8 mouse cellular contexts compared by ENCODE assay signal in genomic region chr9:121313656-121314374, GRCm38 (mm10). TPM values are rescaled to one million over a fixed set of nuclear protein-coding genes. Genes with fewer than 3 reads are reported as not detected.
DNase-seq lines count a peak whose midpoint lies in the region; ATAC-seq and TF ChIP-seq lines count a peak whose summit lies in the region.

No protein-coding gene starts in this region.

- no peak for TF ChIP-seq CTCF in bone marrow, adult 2 months (IDR thresholded peaks at IDR 0.05; ENCODE audit: control insufficient read depth, insufficient read depth, low read length)

- H3K9ac ChIP-seq in ES-E14 (ENCODE audit: insufficient read depth, low read depth, low read length, poor library complexity, severe bottlenecking): peak overlapping the region; percentile 59
- H3K9ac ChIP-seq in forebrain, embryonic 16.5 days (replicated peaks; ENCODE audit: low read depth, low read length): peak overlapping the region; percentile 24
- peak overlapping the region; percentile 57; the same call in 1 of the 2 replicates for H3K9ac ChIP-seq in hindbrain, embryonic 11.5 days (ENCODE audit: low read depth, low read length)

- intact Hi-C loops in left cerebral cortex, postnatal 25 days (cut with DNase I): no loop called here

- H3K9me3 ChIP-seq in ES-E14 (ENCODE audit: control insufficient read depth, insufficient read depth, low read depth, low read length): peaks cover 3% of the 10 kb centered on the region; the same call in 1 of the 2 replicates
- no peaks in the 10 kb centered on the region for H3K9me3 ChIP-seq in forebrain, embryonic 16.5 days (ENCODE audit: control insufficient read depth, low read length)
- H3K9me3 ChIP-seq in hindbrain, embryonic 11.5 days (ENCODE audit: control insufficient read depth, low read length): no peaks in the 10 kb centered on the region

- H3K27me3 ChIP-seq in forebrain, embryonic 16.5 days (replicated peaks; ENCODE audit: control insufficient read depth, insufficient read depth, low read length): no peaks in the 10 kb centered on the region
- H3K27me3 ChIP-seq in hindbrain, embryonic 11.5 days (ENCODE audit: control insufficient read depth, insufficient read depth, low read length): no peaks in the 10 kb centered on the region

- peak; percentile 92 for DNase-seq in ES-E14 (ENCODE audit: low read depth, low spot score)
- DNase-seq in hindbrain, embryonic 11.5 days (ENCODE audit: low spot score): peak; percentile 87
- peak; percentile 52 to 56 for DNase-seq in left cerebral cortex, postnatal 25 days (ENCODE audit: low spot score in 2 of 2)
- DNase-seq in right cerebral cortex, postnatal 4 days: peak; percentile 43
- no peak for DNase-seq in cerebellum, adult 9-11 months

- H3K4me1 ChIP-seq in ES-E14 (ENCODE audit: control insufficient read depth in 2 of 2, insufficient read depth in 2 of 2, low read length in 2 of 2, poor library complexity in 1 of 2): peaks cover 10 to 39% of the 10 kb centered on the region in 2 experiments; a peak in 3 of 4 replicates
- H3K4me1 ChIP-seq in bone marrow, adult 2 months (ENCODE audit: control insufficient read depth, insufficient read depth, low read length): peaks cover 10% of the 10 kb centered on the region
- H3K4me1 ChIP-seq in forebrain, embryonic 16.5 days (replicated peaks; ENCODE audit: control insufficient read depth, insufficient read depth, low read length): peaks cover 71% of the 10 kb centered on the region
- peaks cover 21% of the 10 kb centered on the region for H3K4me1 ChIP-seq in hindbrain, embryonic 11.5 days (replicated peaks; ENCODE audit: control insufficient read depth, insufficient read depth, low read length)

- ATAC-seq in forebrain, embryonic 16.5 days: peak; percentile 36
- ATAC-seq in hindbrain, embryonic 11.5 days (ENCODE audit: low FRiP score): peak; percentile 80
- peak; percentile 63 for ATAC-seq in megakaryocyte progenitor cell, adult 5-6 weeks (replicated peaks; ENCODE audit: poor library complexity)

- H3K4me2 ChIP-seq in forebrain, embryonic 16.5 days (ENCODE audit: low read length): peak overlapping the region; percentile 42
- H3K4me2 ChIP-seq in hindbrain, embryonic 11.5 days (replicated peaks; ENCODE audit: low read depth, low read length): peak overlapping the region; percentile 50

- 4% methylated on average over 21 of the region's 21 CpGs for WGBS in bone marrow, adult 2 months
- WGBS in forebrain, embryonic 16.5 days: under 1% methylated on average over 21 of the region's 21 CpGs
- under 1% methylated on average over 21 of the region's 21 CpGs for WGBS in hindbrain, embryonic 11.5 days

- peak overlapping the region; percentile 95 for H3K27ac ChIP-seq in ES-E14 (ENCODE audit: insufficient read depth, low read depth, low read length, poor library complexity, severe bottlenecking)
- peak overlapping the region; percentile 92 for H3K27ac ChIP-seq in bone marrow, adult 2 months (ENCODE audit: control insufficient read depth, insufficient read depth, low read depth, low read length, poor library complexity)
- peak overlapping the region; percentile 83 for H3K27ac ChIP-seq in forebrain, embryonic 16.5 days (ENCODE audit: low read length)
- H3K27ac ChIP-seq in hindbrain, embryonic 11.5 days (ENCODE audit: low read depth, low read length): peak overlapping the region; percentile 87

- in situ Hi-C loops in ES-E14 (cut with MboI; ENCODE audit: low sequenced_read_pairs in 2 of 2, unreplicated experiment in 2 of 2): no loop called here

- peaks cover 11% of the 10 kb centered on the region for H3K36me3 ChIP-seq in ES-E14 (ENCODE audit: control insufficient read depth, insufficient read depth, low read length, poor library complexity, severe bottlenecking)
- no peaks in the 10 kb centered on the region for H3K36me3 ChIP-seq in forebrain, embryonic 16.5 days (ENCODE audit: control insufficient read depth, insufficient read depth)
- no peaks in the 10 kb centered on the region for H3K36me3 ChIP-seq in hindbrain, embryonic 11.5 days (ENCODE audit: control insufficient read depth, insufficient read depth, low read length)

- H3K4me3 ChIP-seq in ES-E14 (ENCODE audit: insufficient read depth in 1 of 2, low read depth in 1 of 2, low read length in 2 of 2, poor library complexity in 1 of 2, severe bottlenecking in 1 of 2): peak overlapping the region; percentile 54 to 56
- H3K4me3 ChIP-seq in bone marrow, adult 2 months (replicated peaks; ENCODE audit: control insufficient read depth, low read depth, low read length): peak overlapping the region; percentile 61
- peak overlapping the region; percentile 21 for H3K4me3 ChIP-seq in forebrain, embryonic 16.5 days (replicated peaks; ENCODE audit: low read length)
- H3K4me3 ChIP-seq in hindbrain, embryonic 11.5 days (ENCODE audit: low read depth, low read length): peak overlapping the region; percentile 19

- peak; percentile 37; the same call in 1 of the 2 replicates for TF ChIP-seq POLR2A in bone marrow, adult 2 months (IDR thresholded peaks at IDR 0.05; ENCODE audit: borderline replicate concordance, control insufficient read depth, low read depth, low read length)

TF ChIP-seq in ES-E14, 5 proteins besides CTCF, POLR2A, EP300 and RAD21:
- TF ChIP-seq ZC3H11A (IDR thresholded peaks at IDR 0.05; ENCODE audit: borderline replicate concordance, low read depth, low read length) (no peak), MAFK (IDR thresholded peaks at IDR 0.05; ENCODE audit: insufficient read depth, low read depth, low read length) (no peak), CHD2 (IDR thresholded peaks at IDR 0.05; ENCODE audit: low read depth, low read length) (no peak), ZNF384 (IDR thresholded peaks at IDR 0.05; ENCODE audit: low read depth, low read length) (no peak), HCFC1 (IDR thresholded peaks at IDR 0.05; ENCODE audit: borderline replicate concordance, insufficient read depth, low read length) (no peak)

RNA-seq across cellular contexts. Expression of gene Trak1, which starts 16.5 kb away (rescaled TPM):
- 18.9 and 42.6 TPM in 2 replicates for total RNA-seq in ES-E14 (2012; rRNA removed)
- polyA plus RNA-seq in bone marrow, adult 2 months (2011; ENCODE audit: insufficient read depth, insufficient read length, low replicate concordance, missing spikeins): 14.1 and 29.4 TPM in 2 replicates
- polyA plus RNA-seq in forebrain, embryonic 16.5 days (2015; fragmentation: Nextera tagmentation; extraction: Ambion mirVana): 85.1 and 92.2 TPM in 2 replicates
- polyA plus RNA-seq in hindbrain, embryonic 11.5 days (2014; fragmentation: Nextera tagmentation; extraction: Ambion mirVana): 19.8 and 21.2 TPM in 2 replicates
- total RNA-seq in left cerebral cortex, postnatal 25 days (2021): 100 to 1,000 TPM; 240 to 249 TPM
- total RNA-seq in megakaryocyte progenitor cell, adult 5-6 weeks (2015): 30.2 and 33.4 TPM in 2 replicates
- total RNA-seq in megakaryocyte progenitor cell, adult 5-6 weeks (2017): 21.0 and 24.0 TPM in 2 replicates

RNA-seq across cellular contexts. Expression of gene Ulk4, which starts 36.8 kb away (rescaled TPM):
- total RNA-seq in ES-E14 (2012; rRNA removed): 25.7 and 31.5 TPM in 2 replicates
- polyA plus RNA-seq in bone marrow, adult 2 months (2011; ENCODE audit: insufficient read depth, insufficient read length, low replicate concordance, missing spikeins): not detected in 2 replicates
- polyA plus RNA-seq in forebrain, embryonic 16.5 days (2015; fragmentation: Nextera tagmentation; extraction: Ambion mirVana): 115 and 169 TPM in 2 replicates
- 161 and 185 TPM in 2 replicates for polyA plus RNA-seq in hindbrain, embryonic 11.5 days (2014; fragmentation: Nextera tagmentation; extraction: Ambion mirVana)
- 1 to 10 TPM; 7.4 to 9.1 TPM for total RNA-seq in left cerebral cortex, postnatal 25 days (2021)
- total RNA-seq in megakaryocyte progenitor cell, adult 5-6 weeks (2015): 0.25 and 0.68 TPM in 2 replicates
- total RNA-seq in megakaryocyte progenitor cell, adult 5-6 weeks (2017): 2.8 and 4.7 TPM in 2 replicates
